Mouse (Mus musculus): ENCODE measurements around the gene Vps45.

DNA sequence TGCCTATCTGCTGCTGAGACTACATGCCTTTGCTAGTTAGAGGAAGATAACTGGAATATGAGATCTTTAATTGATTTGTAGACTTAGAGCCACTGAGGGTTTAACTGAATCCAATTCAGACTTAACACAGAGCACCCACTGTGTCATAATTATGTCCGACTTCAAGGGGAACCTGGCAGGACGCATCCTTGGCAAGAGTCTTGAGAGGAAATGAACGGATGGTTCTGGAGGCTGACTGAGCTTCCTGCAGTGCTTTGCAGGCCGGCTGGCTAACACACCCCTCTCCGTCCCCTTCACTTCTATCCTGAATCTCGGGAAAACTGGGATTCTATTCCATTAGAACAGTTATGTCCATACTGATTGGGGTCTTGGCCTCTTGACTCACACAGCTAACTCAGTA, 49.8 kb downstream of the Vps45 start:
- TF ChIP-seq RAD21 (IDR thresholded peaks at IDR 0.05; ENCODE audit: low read depth, low read length) (no peak), POLR2A (IDR thresholded peaks at IDR 0.05; ENCODE audit: control insufficient read depth in 1 of 2, insufficient read depth in 1 of 2, low read depth in 1 of 2, low read length in 2 of 2, poor library complexity in 1 of 2) (no peak)
